Mouse (Mus musculus) kidney, embryonic 15.5 days (tissue): Measurements from ENCODE around the gene Des. TPM values are rescaled to one million over a fixed set of nuclear protein-coding genes. Genes with fewer than 3 reads are reported as not detected.

Experiments used
- ATAC-seq: fragments of 200-750 bp; cut with Nextera tagmentation; replicated peaks from 2 replicates; pipeline ENCODE4 v1.8.0; 2017; ENCODE audit warnings: moderate TSS enrichment; ENCODE audit not compliant: low FRiP score
- H3K27ac ChIP-seq: fragments of 300-500 bp; sonication (generic); 2 replicates; pipeline ENCODE4 v1.5.1; 2015; ENCODE audit warnings: mild to moderate bottlenecking, inconsistent platforms
- H3K27me3 ChIP-seq: fragments of 300-500 bp; sonication (generic); 2 replicates; pipeline ENCODE4 v1.6.1; 2015; ENCODE audit warnings: inconsistent platforms
- H3K36me3 ChIP-seq: fragments of 300-500 bp; sonication (generic); 2 replicates; pipeline ENCODE4 v1.6.1; 2015; ENCODE audit warnings: inconsistent platforms
- H3K4me1 ChIP-seq: fragments of 300-500 bp; sonication (generic); 2 replicates; pipeline ENCODE4 v1.6.1; 2015; ENCODE audit warnings: inconsistent platforms
- H3K4me2 ChIP-seq: fragments of 300-500 bp; sonication (generic); 2 replicates; pipeline ENCODE4 v1.6.1; 2015; ENCODE audit warnings: moderate library complexity, mild to moderate bottlenecking, inconsistent platforms
- H3K4me3 ChIP-seq: fragments of 300-500 bp; sonication (generic); replicated peaks from 2 replicates; pipeline ENCODE4 v1.5.1; 2015; ENCODE audit warnings: mild to moderate bottlenecking, inconsistent platforms
- H3K9ac ChIP-seq: fragments of 300-500 bp; sonication (generic); 2 replicates; pipeline ENCODE4 v1.6.1; 2015; ENCODE audit warnings: mild to moderate bottlenecking, inconsistent platforms
- H3K9me3 ChIP-seq: fragments of 300-500 bp; sonication (generic); replicated peaks from 2 replicates; pipeline ENCODE4 v1.6.1; 2016; ENCODE audit warnings: inconsistent platforms
- WGBS: fragments of 180-500 bp; shearing (Covaris S2); methylation state at CpG from one replicate; pipeline ENCODE4 v1.1.7; 2015; ENCODE audit warnings: mixed read lengths; 5-methylcytosine and 5-hydroxymethylcytosine counted together
- polyA plus RNA-seq: library from polyadenylated mRNA; unstranded; fragments of >200 nt; fragmentation: Nextera tagmentation; extraction: Ambion mirVana; gene quantifications from 2 replicates; pipeline ENCODE4 v1.2.1, GENCODE M21; 2015

Des gene
- polyA plus RNA-seq, 1 experiment from 2014 or later = 53.5 TPM

GRCm38 (mm10) chr1:75409950-75410349 lies 49.8 kb downstream of the Des start:
- Histone ChIP-seq H3K9me3 (no peaks in the 10 kb centered on the region), H3K27ac (no peak overlapping the region), H3K4me3 (no peak overlapping the region), H3K4me1 (no peaks in the 10 kb centered on the region), H3K27me3 (no peaks in the 10 kb centered on the region), H3K9ac (no peak overlapping the region), H3K36me3 (peaks cover 45% of the 10 kb centered on the region), H3K4me2 (no peak overlapping the region)
- no peak for ATAC-seq
- WGBS = 84% methylated on average over 7 of the region's 7 CpGs

DNA sequence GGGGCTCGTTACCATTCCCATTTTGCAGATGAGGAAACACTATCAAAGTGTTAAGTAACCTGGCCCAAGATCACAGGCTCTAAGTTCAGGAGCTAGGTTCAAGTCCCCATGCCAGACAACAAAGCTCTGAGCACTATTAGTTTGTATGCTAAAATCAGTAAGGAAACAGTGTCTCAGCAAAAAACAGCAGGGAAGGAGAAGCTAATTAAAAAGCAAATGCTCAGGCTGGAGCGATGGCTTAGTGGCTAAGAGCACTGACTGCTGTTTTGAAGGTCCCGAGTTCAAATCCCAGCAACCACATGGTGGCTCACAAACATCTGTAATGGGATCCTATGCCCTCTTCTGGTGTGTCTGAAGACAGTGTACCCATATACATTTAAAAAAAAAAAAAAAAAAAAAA lies 52.1 kb downstream of the Des start:
- no peak overlapping the region for H3K4me3 ChIP-seq
- H3K27ac ChIP-seq = no peak overlapping the region
- no peaks in the 10 kb centered on the region for H3K4me1 ChIP-seq
- H3K4me2 ChIP-seq = no peak overlapping the region
- no peaks in the 10 kb centered on the region for H3K9me3 ChIP-seq
- H3K27me3 ChIP-seq = no peaks in the 10 kb centered on the region
- ATAC-seq = no peak
- peaks cover 42% of the 10 kb centered on the region for H3K36me3 ChIP-seq
- no peak overlapping the region for H3K9ac ChIP-seq
- 94% methylated on average over 3 of the region's 3 CpGs for WGBS

- H3K36me3 ChIP-seq = peaks cover 46% of the 10 kb centered on the region
- ATAC-seq = no peak
These were observed 53.6 kb downstream of the Des start for GRCm38 (mm10) chr1:75413749-75414148.

More at GRCm38 (mm10) chr1:75413749-75414148, 53.6 kb downstream of the Des start:
- no peaks in the 10 kb centered on the region for H3K27me3 ChIP-seq
- H3K27ac ChIP-seq = no peak overlapping the region
- H3K4me2 ChIP-seq = no peak overlapping the region
- 59% methylated on average over 3 of the region's 3 CpGs for WGBS
- no peaks in the 10 kb centered on the region for H3K4me1 ChIP-seq
- no peak overlapping the region for H3K9ac ChIP-seq
- H3K4me3 ChIP-seq = no peak overlapping the region
- H3K9me3 ChIP-seq = no peaks in the 10 kb centered on the region

Other genes starting within 250 kb of the Des start
- 10.3 and 10.6 TPM in 2 replicates for gene Nhej1, start 235.1 kb upstream of the Des start, polyA plus RNA-seq
- gene Slc23a3, start 226.4 kb upstream of the Des start, polyA plus RNA-seq = 2.5 and 4.3 TPM in 2 replicates
- 41.0 and 50.9 TPM in 2 replicates for gene Cnppd1, start 217.6 kb upstream of the Des start, polyA plus RNA-seq
- 53.5 and 53.8 TPM in 2 replicates for gene Retreg2, start 217.6 kb upstream of the Des start, polyA plus RNA-seq
- 41.3 and 42.4 TPM in 2 replicates for gene Zfand2b, start 191.7 kb upstream of the Des start, polyA plus RNA-seq
- 30.8 and 36.5 TPM in 2 replicates for gene Abcb6, start 179.9 kb upstream of the Des start, polyA plus RNA-seq
- 24.9 and 26.8 TPM in 2 replicates for gene Ankzf1, start 168.2 kb upstream of the Des start, polyA plus RNA-seq
- gene Atg9a, start 168.1 kb upstream of the Des start, polyA plus RNA-seq = 29.3 and 33.3 TPM in 2 replicates
- gene Glb1l, start 149.5 kb upstream of the Des start, polyA plus RNA-seq = 44.9 and 45.8 TPM in 2 replicates
- 142 and 148 TPM in 2 replicates for gene Stk16, start 149.5 kb upstream of the Des start, polyA plus RNA-seq
- gene Tuba4a, start 140.5 kb upstream of the Des start, polyA plus RNA-seq = 63.8 and 64.3 TPM in 2 replicates
- not detected in 2 replicates for gene A630095N17Rik, start 128.2 kb upstream of the Des start, polyA plus RNA-seq
- gene Dnajb2, start 123.9 kb upstream of the Des start, polyA plus RNA-seq = 33.8 and 38.6 TPM in 2 replicates
- 0.48 and 2.3 TPM in 2 replicates for gene Ptprn, start 95.8 kb upstream of the Des start, polyA plus RNA-seq
- 1.5 and 10.1 TPM in 2 replicates for gene Resp18, start 81.9 kb upstream of the Des start, polyA plus RNA-seq
- gene Dnpep, start 42.3 kb upstream of the Des start, polyA plus RNA-seq = 136 and 153 TPM in 2 replicates
- 45.1 and 53.9 TPM in 2 replicates for gene Speg, start 15.0 kb downstream of the Des start, polyA plus RNA-seq
- gene Gmppa, start 75.6 kb downstream of the Des start, polyA plus RNA-seq = 74.7 and 78.7 TPM in 2 replicates
- 1.5 and 2.1 TPM in 2 replicates for gene Asic4, start 90.1 kb downstream of the Des start, polyA plus RNA-seq
- 35.5 and 40.6 TPM in 2 replicates for gene Chpf, start 119.0 kb downstream of the Des start, polyA plus RNA-seq
- 0.63 and 1.2 TPM in 2 replicates for gene Tmem198, start 119.2 kb downstream of the Des start, polyA plus RNA-seq
- 67.2 and 80.1 TPM in 2 replicates for gene Obsl1, start 146.1 kb downstream of the Des start, polyA plus RNA-seq
- 6.0 and 11.2 TPM in 2 replicates for gene Inha, start 146.7 kb downstream of the Des start, polyA plus RNA-seq
- 25.1 and 26.5 TPM in 2 replicates for gene Stk11ip, start 161.2 kb downstream of the Des start, polyA plus RNA-seq
- gene Slc4a3, start 185.9 kb downstream of the Des start, polyA plus RNA-seq = 20.9 and 22.5 TPM in 2 replicates